Mouse (Mus musculus) retina, postnatal 1 day (tissue): ENCODE measurements around the gene Cd101.

Source experiments
- DNase-seq: peaks from one replicate; pipeline ENCODE4 v3.0.0-alpha.2; 2012

Cd101 gene

GRCm38 (mm10) chr3:101037984-101038545 is 8.7 kb upstream of the Cd101 start:
- DNase-seq = no peak

- no peak for DNase-seq
These were observed 6.6 kb upstream of the Cd101 start for GRCm38 (mm10) chr3:101036001-101036400.

GRCm38 (mm10) chr3:101034509-101034908 is 5.2 kb upstream of the Cd101 start:
- no peak for DNase-seq

DNA sequence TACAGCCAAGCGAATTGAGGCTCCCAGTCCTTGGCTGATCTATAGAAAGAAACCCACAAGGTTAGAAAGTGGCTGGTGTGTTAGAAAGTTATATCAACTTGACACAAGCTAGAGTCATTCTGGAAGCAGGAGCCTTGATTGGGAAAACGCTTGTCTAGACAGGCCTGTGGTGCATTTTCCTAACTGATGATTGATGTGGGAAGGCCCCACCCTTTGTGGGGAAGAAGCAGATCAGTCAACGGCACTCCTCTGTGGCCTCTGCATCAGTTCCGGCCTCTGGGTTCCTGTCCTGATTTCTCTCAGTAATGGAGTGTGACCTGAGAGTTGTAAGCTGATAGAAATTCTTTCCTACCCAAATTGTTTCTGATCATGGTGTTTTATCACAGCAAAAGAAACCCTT is 4.3 kb upstream of the Cd101 start:
- DNase-seq = no peak

DNA sequence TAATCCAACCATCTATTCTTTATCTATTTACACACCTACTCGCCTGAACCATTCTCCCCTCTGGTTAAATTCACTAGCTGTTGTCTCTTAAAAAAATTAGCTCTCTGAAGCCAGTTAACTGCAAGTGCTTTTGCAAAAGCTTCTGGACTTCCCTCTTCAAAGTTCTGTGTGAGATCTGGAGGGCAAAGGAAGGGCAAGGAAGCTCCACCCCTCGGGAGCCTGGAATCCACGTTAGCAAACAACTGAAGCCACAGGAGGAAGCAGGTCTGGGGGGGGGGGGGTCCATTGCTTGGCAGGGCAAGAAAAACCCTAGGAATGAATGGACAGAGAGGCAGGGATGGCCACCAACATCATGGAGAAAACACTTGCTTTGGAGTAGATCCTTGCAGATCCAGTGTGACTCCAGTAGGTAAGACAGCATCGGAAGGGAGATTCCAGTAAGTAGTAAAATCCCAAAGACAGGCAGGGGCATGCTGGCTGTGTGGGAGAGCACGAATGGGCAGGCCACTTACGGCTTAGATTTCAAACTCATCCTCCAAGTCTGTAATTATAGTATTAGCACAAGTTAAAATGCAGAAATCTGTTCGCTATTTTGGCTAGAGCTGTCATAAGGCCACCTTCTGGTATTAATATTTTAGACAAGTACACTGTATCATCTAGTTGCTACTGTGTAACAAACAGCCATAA is 2.2 kb upstream of the Cd101 start:
- no peak for DNase-seq

DNA sequence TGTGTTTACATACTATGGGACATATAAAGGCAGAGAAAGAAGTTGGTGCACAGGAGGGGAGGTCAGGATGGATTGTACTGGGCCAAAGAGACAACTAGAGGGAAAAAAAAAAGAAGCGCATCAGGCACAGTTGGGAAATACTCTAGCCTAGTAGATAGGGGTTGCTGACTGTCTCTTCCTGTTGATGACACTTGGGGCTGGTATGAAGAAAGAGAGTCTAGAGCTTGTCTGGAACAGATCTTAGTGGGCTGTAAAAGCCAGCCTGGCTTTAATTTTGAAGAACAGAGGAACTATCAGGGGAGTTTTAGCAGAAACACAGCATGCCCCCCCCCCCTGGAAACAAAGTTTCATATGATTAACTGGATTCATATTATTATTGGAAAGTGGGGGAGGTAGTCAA is 1.3 kb upstream of the Cd101 start:
- no peak for DNase-seq

DNA sequence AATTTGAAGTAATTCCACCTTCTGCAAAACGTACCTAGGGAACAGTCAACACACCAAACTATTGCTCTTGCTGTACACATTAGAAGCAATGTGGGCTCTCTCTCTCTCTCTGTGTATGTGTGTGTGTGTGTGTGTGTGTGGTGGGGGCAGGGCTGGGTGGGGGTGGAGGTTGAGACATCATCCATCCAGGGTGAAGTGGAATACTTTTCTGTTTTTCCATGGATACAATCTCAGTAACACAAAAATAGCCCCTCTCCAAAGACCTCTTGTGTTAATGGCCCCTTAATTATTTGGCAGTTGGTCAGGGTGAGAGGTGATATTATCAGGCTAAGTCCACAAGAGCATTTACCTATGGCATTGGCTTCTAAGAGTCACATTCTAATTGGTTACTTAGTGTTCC is 2.6 kb downstream of the Cd101 start:
- DNase-seq = no peak

- no peak for DNase-seq
These were observed 6.4 kb downstream of the Cd101 start for GRCm38 (mm10) chr3:101022967-101023366.

DNA sequence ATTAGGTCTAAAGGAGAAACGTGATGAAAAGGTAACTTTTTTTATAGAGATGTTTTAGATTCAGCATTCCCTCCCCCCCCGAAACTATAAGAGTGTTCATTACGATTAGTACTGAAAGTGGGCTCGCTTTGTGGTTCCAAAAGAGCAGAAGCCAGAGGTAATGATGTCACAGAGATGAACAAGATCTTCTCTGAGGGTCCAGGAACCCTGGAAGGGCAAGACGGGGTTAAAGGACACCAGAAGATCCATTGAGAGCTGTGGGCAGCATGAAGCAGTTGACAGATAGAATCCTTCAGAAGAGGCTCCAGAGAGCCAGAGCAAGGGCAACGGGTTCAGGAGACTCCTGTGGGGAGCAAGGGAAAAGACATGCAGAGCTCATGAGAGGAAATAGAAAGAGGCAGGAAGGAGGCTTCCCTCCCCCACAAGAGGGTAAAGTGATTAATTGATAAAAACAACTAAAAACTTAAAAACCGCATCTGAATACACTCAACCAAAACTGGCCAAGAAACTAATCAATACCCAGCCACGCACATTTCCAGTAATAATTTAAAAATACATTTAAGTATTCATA is 7.8 kb downstream of the Cd101 start:
- DNase-seq = no peak

GRCm38 (mm10) chr3:101021073-101021472 is 8.3 kb downstream of the Cd101 start:
- DNase-seq = no peak

GRCm38 (mm10) chr3:101018494-101018893 is 10.9 kb downstream of the Cd101 start:
- no peak for DNase-seq

DNA sequence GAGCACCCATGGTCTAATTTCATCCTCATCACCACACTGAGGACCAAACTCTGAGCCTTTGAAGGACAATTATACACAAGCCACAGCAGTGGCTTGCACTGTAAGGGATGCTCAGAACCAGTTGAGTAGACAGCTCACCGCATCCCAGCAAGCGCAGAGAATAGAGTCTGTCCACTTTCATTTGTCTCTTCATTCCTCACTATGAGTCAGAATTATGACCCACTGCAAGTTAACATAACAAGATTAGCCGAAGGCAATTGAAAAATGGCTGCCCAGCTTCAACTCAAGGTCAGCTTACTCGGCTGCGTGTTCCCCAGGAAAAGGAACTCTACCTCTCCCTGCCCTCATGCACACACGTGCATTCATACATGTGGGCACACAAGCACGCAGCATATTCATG is 13.3 kb downstream of the Cd101 start:
- DNase-seq = peak; percentile 38

GRCm38 (mm10) chr3:101015254-101015653 is 14.1 kb downstream of the Cd101 start:
- no peak for DNase-seq

DNA sequence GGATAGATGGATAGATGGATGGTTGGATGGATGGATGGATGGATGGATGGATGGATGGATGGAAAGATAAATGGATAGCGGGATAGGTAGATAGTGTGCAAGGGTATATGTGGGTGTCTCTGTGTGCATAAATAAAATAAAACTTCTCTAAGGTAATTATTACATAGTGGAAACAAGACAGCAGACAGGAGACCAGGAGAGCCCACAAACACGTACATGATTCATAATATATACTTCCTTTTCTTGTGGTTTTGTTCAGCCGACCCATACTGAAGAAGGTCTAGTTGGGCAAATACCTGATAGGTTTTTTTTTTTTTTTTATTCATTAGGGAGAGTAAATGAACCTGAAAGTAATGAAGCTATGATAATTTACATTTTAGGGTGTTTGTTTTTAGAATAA is 15.8 kb downstream of the Cd101 start:
- no peak for DNase-seq

- DNase-seq = no peak
These were observed 16.4 kb downstream of the Cd101 start for GRCm38 (mm10) chr3:101013005-101013404.

- DNase-seq = no peak
These were observed 16.8 kb downstream of the Cd101 start for GRCm38 (mm10) chr3:101012597-101012996.

DNA sequence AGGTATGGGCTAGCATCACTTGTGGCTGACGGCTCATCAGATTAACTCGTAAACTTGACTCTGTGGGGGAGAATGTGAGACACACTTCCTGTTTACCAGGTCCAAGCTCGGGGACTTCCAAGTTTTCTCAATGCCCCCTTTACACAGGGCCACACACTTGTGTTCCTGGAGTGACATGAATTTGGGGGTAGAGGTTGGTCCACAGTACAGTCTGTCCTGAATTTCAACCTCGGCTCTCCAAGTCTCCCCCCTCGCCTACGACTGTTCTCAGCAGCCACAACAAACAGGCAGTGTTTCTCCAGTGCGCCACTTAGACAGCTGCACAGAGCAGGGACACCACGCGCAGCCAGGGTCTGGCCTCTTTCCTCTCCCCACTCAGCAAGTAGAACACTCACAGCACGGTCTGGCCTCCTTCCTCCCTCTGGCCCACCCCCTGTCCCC is 17.2 kb downstream of the Cd101 start:
- peak; percentile 53 for DNase-seq

- DNase-seq = no peak
These were observed 18.2 kb downstream of the Cd101 start for GRCm38 (mm10) chr3:101011203-101011600.

- DNase-seq = no peak
These were observed 18.7 kb downstream of the Cd101 start for GRCm38 (mm10) chr3:101010589-101011202.

DNA sequence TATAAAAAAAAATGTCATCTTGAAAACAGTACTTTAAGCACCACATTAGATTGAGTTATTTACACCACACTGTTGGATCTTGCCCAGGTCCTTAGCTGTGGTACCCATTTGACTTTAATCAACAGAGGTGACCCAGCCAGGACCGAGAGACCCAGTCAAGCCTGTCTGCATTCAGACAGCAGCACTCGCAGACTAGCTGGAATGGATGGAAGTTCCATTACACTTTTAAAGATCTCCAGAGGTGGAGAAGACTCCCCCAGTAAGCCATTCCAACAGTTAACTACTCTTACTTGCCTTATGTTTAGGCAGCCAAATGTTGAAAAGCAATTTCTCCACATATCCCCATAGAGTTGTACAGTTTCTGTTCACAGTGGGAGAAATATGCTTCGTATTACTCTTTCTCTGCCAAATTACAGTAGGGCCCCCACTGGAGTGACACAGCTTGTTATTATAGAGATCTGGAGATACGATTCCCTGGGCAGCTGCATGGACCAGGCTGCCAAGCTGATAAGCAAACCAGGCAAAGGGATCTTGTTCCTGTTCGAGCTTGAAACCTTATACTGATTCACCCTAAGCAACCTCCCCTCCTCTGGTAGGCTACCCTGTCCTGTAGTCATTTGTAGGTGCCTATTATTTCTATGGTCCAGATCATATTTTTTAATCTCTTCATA is 22.1 kb downstream of the Cd101 start:
- DNase-seq = no peak

- no peak for DNase-seq
These were observed 24.0 kb downstream of the Cd101 start for GRCm38 (mm10) chr3:101005392-101005791.

GRCm38 (mm10) chr3:101003575-101004356 is 25.6 kb downstream of the Cd101 start:
- DNase-seq = no peak

- no peak for DNase-seq
These were observed 29.6 kb downstream of the Cd101 start for GRCm38 (mm10) chr3:100999732-101000131.
